Mouse (Mus musculus) heart, embryonic 12.5 days (tissue): ENCODE measurements around the gene Atf2. TPM values are rescaled to one million over a fixed set of nuclear protein-coding genes. Genes with fewer than 3 reads are reported as not detected.

Experiments used
- ATAC-seq: fragments of 200-750 bp; cut with Nextera tagmentation; 2 replicates; pipeline ENCODE4 v1.8.0; 2017; ENCODE audit warnings: moderate TSS enrichment, moderate library complexity; ENCODE audit not compliant: insufficient number of reproducible peaks, low FRiP score
- H3K27ac ChIP-seq: fragments of 300-500 bp; sonication (generic); 2 replicates; pipeline ENCODE4 v1.5.1; 2016; ENCODE audit warnings: mild to moderate bottlenecking, moderate library complexity; ENCODE audit not compliant: poor library complexity, severe bottlenecking
- H3K27me3 ChIP-seq: fragments of 300-500 bp; sonication (generic); replicated peaks from 2 replicates; pipeline ENCODE4 v1.6.1; 2016; ENCODE audit warnings: mild to moderate bottlenecking, moderate library complexity
- H3K36me3 ChIP-seq: fragments of 300-500 bp; sonication (generic); 2 replicates; pipeline ENCODE4 v1.6.1; 2016; ENCODE audit warnings: mild to moderate bottlenecking, moderate library complexity
- H3K4me1 ChIP-seq: fragments of 300-500 bp; sonication (generic); replicated peaks from 2 replicates; pipeline ENCODE4 v1.6.1; 2016; ENCODE audit warnings: mild to moderate bottlenecking
- H3K4me2 ChIP-seq: fragments of 300-500 bp; sonication (generic); 2 replicates; pipeline ENCODE4 v1.6.1; 2016; ENCODE audit warnings: mild to moderate bottlenecking, moderate library complexity
- H3K4me3 ChIP-seq: fragments of 300-500 bp; sonication (generic); 2 replicates; pipeline ENCODE4 v1.5.1; 2016; ENCODE audit warnings: mild to moderate bottlenecking
- H3K9ac ChIP-seq: fragments of 300-500 bp; sonication (generic); 2 replicates; pipeline ENCODE4 v1.6.1; 2016; ENCODE audit warnings: mild to moderate bottlenecking, moderate library complexity
- H3K9me3 ChIP-seq: fragments of 300-500 bp; sonication (generic); replicated peaks from 2 replicates; pipeline ENCODE4 v1.6.1; 2016; ENCODE audit warnings: mild to moderate bottlenecking, moderate library complexity
- WGBS: fragments of 180-500 bp; shearing (Covaris S2); methylation state at CpG from one replicate; pipeline ENCODE4 v1.1.7; 2016; 5-methylcytosine and 5-hydroxymethylcytosine counted together
- polyA plus RNA-seq: library from polyadenylated mRNA; unstranded; fragments of >200 nt; fragmentation: Nextera tagmentation; extraction: Ambion mirVana; gene quantifications from 2 replicates; pipeline ENCODE4 v1.2.1, GENCODE M21; 2016

The Atf2 gene
- polyA plus RNA-seq, 1 experiment from 2014 or later = 47.9 TPM

GRCm38 (mm10) chr2:73774786-73775682, 117.4 kb downstream of the Atf2 start, which contains the start of gene Chn1:
TSS of gene Chn1 (minus strand) at chr2:73775346.
- ATAC-seq = peak; percentile 82
- Histone ChIP-seq H3K27me3 (no peaks in the 10 kb centered on the region), H3K4me2 (peak within 1 kb of the TSS; percentile 83), H3K4me3 (peak within 1 kb of the TSS; percentile 100), H3K4me1 (peaks cover 16% of the 10 kb centered on the region), H3K36me3 (no peaks in the 10 kb centered on the region), H3K27ac (peak within 1 kb of the TSS; percentile 53), H3K9ac (peak within 1 kb of the TSS; percentile 93), H3K9me3 (no peaks in the 10 kb centered on the region)
- WGBS = 3% methylated on average over 126 of the region's 131 CpGs

GRCm38 (mm10) chr2:73772945-73773344, 119.5 kb downstream of the Atf2 start:
- ATAC-seq = no peak
- Histone ChIP-seq H3K27me3 (no peaks in the 10 kb centered on the region), H3K4me3 (no peak overlapping the region), H3K4me2 (peak overlapping the region; percentile 11; the same call in 1 of the 2 replicates), H3K9ac (no peak overlapping the region), H3K4me1 (peaks cover 13% of the 10 kb centered on the region), H3K9me3 (no peaks in the 10 kb centered on the region), H3K36me3 (no peaks in the 10 kb centered on the region), H3K27ac (no peak overlapping the region)
- 41% methylated on average over 1 of the region's 1 CpGs for WGBS

- H3K4me2 ChIP-seq = no peak overlapping the region
- H3K4me1 ChIP-seq = peaks cover 23% of the 10 kb centered on the region
- no peak overlapping the region for H3K4me3 ChIP-seq
- no peaks in the 10 kb centered on the region for H3K36me3 ChIP-seq
- H3K27me3 ChIP-seq = no peaks in the 10 kb centered on the region
- ATAC-seq = no peak
- no peaks in the 10 kb centered on the region for H3K9me3 ChIP-seq
- H3K27ac ChIP-seq = no peak overlapping the region
- 72% methylated on average over 4 of the region's 4 CpGs for WGBS
- no peak overlapping the region for H3K9ac ChIP-seq
Measured at GRCm38 (mm10) chr2:73768669-73769068, 123.8 kb downstream of the Atf2 start.

Other genes starting within 250 kb of the Atf2 start
- 14.4 and 21.0 TPM in 2 replicates for gene Chn1, start 117.3 kb downstream of the Atf2 start, polyA plus RNA-seq
- 1,951 and 2,142 TPM in 2 replicates for gene Atp5g3, start 18.7 kb upstream of the Atf2 start, polyA plus RNA-seq